Mouse (Mus musculus) hindbrain, embryonic 11.5 days (tissue): Measurements from ENCODE around the gene Rexo2. TPM values are rescaled to one million over a fixed set of nuclear protein-coding genes. Genes with fewer than 3 reads are reported as not detected.

Source experiments
- ATAC-seq: fragments of 200-750 bp; cut with Nextera tagmentation; 2 replicates; pipeline ENCODE4 v1.8.0; 2017; ENCODE audit warnings: mild to moderate bottlenecking, moderate TSS enrichment, moderate library complexity; ENCODE audit not compliant: low FRiP score
- DNase-seq: peaks from one replicate; pipeline ENCODE4 v3.0.0-alpha.2; 2015; ENCODE audit warnings: low spot score
- H3K27ac ChIP-seq: fragments of 300-500 bp; sonication (generic); 2 replicates; pipeline ENCODE4 v1.5.1; 2014; ENCODE audit warnings: mild to moderate bottlenecking, low read depth, low read length
- H3K27me3 ChIP-seq: fragments of 300-500 bp; sonication (generic); 2 replicates; pipeline ENCODE4 v1.6.1; 2014; ENCODE audit warnings: mild to moderate bottlenecking, low read length, moderate library complexity, mixed read lengths; ENCODE audit not compliant: control insufficient read depth, insufficient read depth
- H3K36me3 ChIP-seq: fragments of 300-500 bp; sonication (generic); 2 replicates; pipeline ENCODE4 v1.6.1; 2014; ENCODE audit warnings: mild to moderate bottlenecking, low read length, moderate library complexity, mixed read lengths; ENCODE audit not compliant: control insufficient read depth, insufficient read depth
- H3K4me1 ChIP-seq: fragments of 300-500 bp; sonication (generic); replicated peaks from 2 replicates; pipeline ENCODE4 v1.6.1; 2014; ENCODE audit warnings: low read length, mixed read lengths; ENCODE audit not compliant: control insufficient read depth, insufficient read depth
- H3K4me2 ChIP-seq: fragments of 300-500 bp; sonication (generic); replicated peaks from 2 replicates; pipeline ENCODE4 v1.6.1; 2014; ENCODE audit warnings: mild to moderate bottlenecking, low read depth, low read length
- H3K4me3 ChIP-seq: fragments of 300-500 bp; sonication (generic); 2 replicates; pipeline ENCODE4 v1.5.1; 2014; ENCODE audit warnings: low read depth, low read length
- H3K9ac ChIP-seq: fragments of 300-500 bp; sonication (generic); 2 replicates; pipeline ENCODE4 v1.6.1; 2014; ENCODE audit warnings: low read depth, low read length
- H3K9me3 ChIP-seq: fragments of 300-500 bp; sonication (generic); 2 replicates; pipeline ENCODE4 v1.6.1; 2016; ENCODE audit warnings: low read length; ENCODE audit not compliant: control insufficient read depth
- WGBS: fragments of 180-500 bp; shearing (Covaris S2); extraction: QIAGEN DNeasy Blood & Tissue Kit; methylation state at CpG from one replicate; pipeline ENCODE4 v1.1.7; 2014; 5-methylcytosine and 5-hydroxymethylcytosine counted together
- polyA plus RNA-seq: library from polyadenylated mRNA; unstranded; fragments of >200 nt; fragmentation: Nextera tagmentation; extraction: Ambion mirVana; gene quantifications from 2 replicates; pipeline ENCODE4 v1.2.1, GENCODE M21; 2014

Gene Rexo2
- polyA plus RNA-seq, 1 experiment from 2014 or later, result 88.0 TPM

DNA sequence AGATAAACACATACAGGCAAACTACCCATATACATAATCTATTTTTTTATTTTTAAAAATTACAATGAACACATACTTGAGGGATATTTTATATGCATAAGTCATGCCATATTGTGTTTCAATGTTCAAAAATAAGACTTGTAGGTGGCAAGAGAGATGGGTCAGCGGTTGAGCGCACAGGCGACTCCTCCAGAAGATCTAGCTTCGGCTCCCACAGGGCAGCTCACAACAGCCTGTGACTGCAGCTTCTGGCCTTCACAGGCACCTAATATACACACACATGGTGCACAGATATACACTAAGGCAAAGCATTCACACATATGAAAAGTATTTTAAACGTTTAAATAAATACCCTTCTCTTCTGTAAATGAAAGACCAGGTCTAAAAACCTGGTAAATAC lies 21.0 kb downstream of the Rexo2 start:
- ATAC-seq (no peak), DNase-seq (no peak)
- 90% methylated on average over 5 of the region's 5 CpGs for WGBS
- no peaks in the 10 kb centered on the region for H3K4me1 ChIP-seq
- H3K4me2 ChIP-seq, result no peak overlapping the region
- no peaks in the 10 kb centered on the region for H3K27me3 ChIP-seq
- no peak overlapping the region for H3K4me3 ChIP-seq
- H3K9ac ChIP-seq, result no peak overlapping the region
- no peaks in the 10 kb centered on the region for H3K9me3 ChIP-seq
- H3K36me3 ChIP-seq, result no peaks in the 10 kb centered on the region
- no peak overlapping the region for H3K27ac ChIP-seq

- DNase-seq (no peak), ATAC-seq (no peak)
- Histone ChIP-seq H3K9ac (no peak overlapping the region), H3K4me2 (no peak overlapping the region), H3K36me3 (no peaks in the 10 kb centered on the region), H3K27ac (no peak overlapping the region), H3K4me3 (no peak overlapping the region), H3K4me1 (no peaks in the 10 kb centered on the region), H3K27me3 (no peaks in the 10 kb centered on the region), H3K9me3 (no peaks in the 10 kb centered on the region)
- 62% methylated on average over 3 of the region's 3 CpGs for WGBS
Observed at GRCm38 (mm10) chr9:48458879-48459278, 21.5 kb downstream of the Rexo2 start.

DNA sequence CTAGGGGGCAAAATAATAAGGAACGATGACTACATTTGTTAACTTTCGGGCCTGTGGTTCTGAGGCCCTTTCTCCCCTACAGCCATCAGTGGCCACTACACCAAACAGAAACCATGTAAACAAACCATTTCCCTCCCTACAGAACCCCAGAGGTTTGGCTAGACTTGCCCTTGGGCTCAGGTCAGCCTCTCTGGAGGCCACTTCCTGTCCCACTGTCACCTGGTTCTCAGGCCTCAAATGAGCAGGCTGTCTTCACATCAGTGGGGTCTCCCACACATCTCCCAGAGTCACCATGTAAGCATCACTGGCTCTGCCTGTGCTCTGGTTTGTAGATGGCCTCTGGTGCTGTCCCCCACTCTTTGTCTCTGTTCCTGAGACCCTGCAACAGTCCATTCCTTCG lies 24.5 kb downstream of the Rexo2 start:
- Histone ChIP-seq H3K4me1 (no peaks in the 10 kb centered on the region), H3K4me2 (no peak overlapping the region), H3K4me3 (no peak overlapping the region), H3K27ac (no peak overlapping the region), H3K9ac (no peak overlapping the region), H3K36me3 (no peaks in the 10 kb centered on the region), H3K9me3 (no peaks in the 10 kb centered on the region), H3K27me3 (no peaks in the 10 kb centered on the region)
- 79% methylated on average over 3 of the region's 3 CpGs for WGBS
- DNase-seq (no peak), ATAC-seq (no peak)

GRCm38 (mm10) chr9:48450066-48450465 lies 30.4 kb downstream of the Rexo2 start:
- 91% methylated on average over 17 of the region's 17 CpGs for WGBS
- Histone ChIP-seq H3K4me1 (no peaks in the 10 kb centered on the region), H3K36me3 (no peaks in the 10 kb centered on the region), H3K27me3 (no peaks in the 10 kb centered on the region), H3K9ac (no peak overlapping the region), H3K9me3 (no peaks in the 10 kb centered on the region), H3K4me2 (no peak overlapping the region), H3K4me3 (no peak overlapping the region), H3K27ac (no peak overlapping the region)
- no peak for DNase-seq
- ATAC-seq, result no peak

DNA sequence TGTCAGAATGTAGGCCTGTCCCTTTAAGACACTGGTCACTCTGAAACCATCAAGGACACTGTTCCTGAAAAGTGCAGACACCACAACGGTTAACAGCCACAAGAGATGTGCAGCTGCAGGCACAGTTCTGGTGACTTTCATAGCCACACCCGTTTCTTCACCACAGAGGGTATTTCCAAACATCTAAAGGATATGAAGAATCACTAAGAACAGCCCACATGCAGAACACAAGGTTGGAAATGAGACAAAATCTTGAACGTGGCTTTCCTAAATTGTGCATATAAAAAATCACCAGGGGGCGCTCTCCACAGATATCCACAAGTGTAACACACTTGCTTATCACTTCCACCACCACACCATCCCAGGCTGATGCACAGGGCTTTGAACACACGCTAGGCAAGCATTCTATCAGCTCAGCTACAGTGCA lies 32.6 kb downstream of the Rexo2 start:
- H3K27ac ChIP-seq, result no peak overlapping the region
- H3K27me3 ChIP-seq, result no peaks in the 10 kb centered on the region
- ATAC-seq, result no peak
- no peaks in the 10 kb centered on the region for H3K9me3 ChIP-seq
- no peaks in the 10 kb centered on the region for H3K4me1 ChIP-seq
- 49% methylated on average over 5 of the region's 5 CpGs for WGBS
- H3K4me2 ChIP-seq, result no peak overlapping the region
- H3K9ac ChIP-seq, result no peak overlapping the region
- H3K36me3 ChIP-seq, result no peaks in the 10 kb centered on the region
- no peak overlapping the region for H3K4me3 ChIP-seq
- DNase-seq, result peak; percentile 57

GRCm38 (mm10) chr9:48444821-48445220 lies 35.6 kb downstream of the Rexo2 start:
- no peak for ATAC-seq
- Histone ChIP-seq H3K4me2 (no peak overlapping the region), H3K27me3 (no peaks in the 10 kb centered on the region), H3K9me3 (no peaks in the 10 kb centered on the region), H3K9ac (no peak overlapping the region), H3K4me1 (no peaks in the 10 kb centered on the region), H3K36me3 (no peaks in the 10 kb centered on the region), H3K27ac (no peak overlapping the region), H3K4me3 (no peak overlapping the region)
- DNase-seq, result no peak
- 86% methylated on average over 2 of the region's 2 CpGs for WGBS

DNA sequence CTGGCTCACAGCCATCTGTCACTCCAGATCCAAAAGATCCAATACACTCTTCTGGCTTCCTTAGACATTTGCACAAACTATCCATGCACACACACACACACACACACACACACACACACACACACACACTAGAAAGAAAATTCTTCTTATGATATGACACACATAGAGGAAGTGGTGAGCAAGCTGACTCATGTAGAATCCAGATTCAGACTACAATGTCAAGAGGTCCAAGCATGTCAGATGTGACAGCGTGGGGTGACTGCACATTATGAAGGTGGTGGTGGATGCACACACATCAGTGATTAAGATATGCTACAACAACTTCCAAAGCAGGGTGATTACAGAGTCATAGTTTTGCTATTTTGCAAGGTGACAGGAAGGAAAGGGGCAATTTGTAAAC lies 36.5 kb downstream of the Rexo2 start:
- H3K4me1 ChIP-seq, result no peaks in the 10 kb centered on the region
- H3K9ac ChIP-seq, result no peak overlapping the region
- H3K27ac ChIP-seq, result no peak overlapping the region
- WGBS, result 83% methylated on average over 1 of the region's 1 CpGs
- DNase-seq (no peak), ATAC-seq (no peak)
- no peaks in the 10 kb centered on the region for H3K9me3 ChIP-seq
- H3K4me3 ChIP-seq, result no peak overlapping the region
- no peaks in the 10 kb centered on the region for H3K36me3 ChIP-seq
- H3K4me2 ChIP-seq, result no peak overlapping the region
- H3K27me3 ChIP-seq, result no peaks in the 10 kb centered on the region

GRCm38 (mm10) chr9:48432449-48432848 lies 48.0 kb downstream of the Rexo2 start:
- DNase-seq (no peak), ATAC-seq (no peak)
- Histone ChIP-seq H3K9ac (no peak overlapping the region), H3K27ac (no peak overlapping the region), H3K27me3 (no peaks in the 10 kb centered on the region), H3K4me3 (no peak overlapping the region), H3K36me3 (no peaks in the 10 kb centered on the region), H3K9me3 (no peaks in the 10 kb centered on the region), H3K4me1 (no peaks in the 10 kb centered on the region), H3K4me2 (no peak overlapping the region)
- 86% methylated on average over 8 of the region's 8 CpGs for WGBS

- DNase-seq (no peak), ATAC-seq (no peak)
- no peak overlapping the region for H3K4me2 ChIP-seq
- no peak overlapping the region for H3K4me3 ChIP-seq
- no peaks in the 10 kb centered on the region for H3K36me3 ChIP-seq
- H3K4me1 ChIP-seq, result no peaks in the 10 kb centered on the region
- 92% methylated on average over 7 of the region's 7 CpGs for WGBS
- H3K9me3 ChIP-seq, result no peaks in the 10 kb centered on the region
- no peak overlapping the region for H3K27ac ChIP-seq
- no peak overlapping the region for H3K9ac ChIP-seq
- no peaks in the 10 kb centered on the region for H3K27me3 ChIP-seq
Observed at GRCm38 (mm10) chr9:48427176-48427575, 53.2 kb downstream of the Rexo2 start.
